Mouse (Mus musculus): ENCODE data around the gene Ksr2. TPM values are rescaled to one million over a fixed set of nuclear protein-coding genes. Genes with fewer than 3 reads are reported as not detected.
A peak's percentile ranks its signal among the peaks of the same experiment; 100 is the strongest.

Ksr2 gene
- polyA plus RNA-seq, 1 experiment from 2014 or later = 0.35 TPM

DNA sequence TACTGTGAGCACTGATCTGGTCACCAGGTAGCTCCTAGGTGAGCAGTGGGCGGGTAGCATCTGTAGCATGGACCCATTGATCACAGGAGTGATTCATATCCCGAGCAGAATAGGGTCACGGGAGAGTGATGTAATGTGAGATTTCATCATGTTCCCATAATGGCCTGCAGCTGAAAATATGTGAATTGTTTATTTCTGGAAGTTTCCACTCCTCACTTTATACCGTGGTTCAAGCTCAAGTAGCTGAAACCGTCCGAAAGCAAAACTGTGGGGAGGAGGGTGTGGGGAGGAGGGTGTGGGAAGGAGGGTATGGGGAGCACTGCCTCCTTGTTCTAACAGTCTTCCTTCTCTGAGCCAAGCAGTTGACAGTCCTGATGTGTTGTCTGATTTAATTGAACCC, 312.7 kb downstream of the Ksr2 start:
- no peaks in the 10 kb centered on the region for H3K4me1 ChIP-seq (ENCODE audit: control insufficient read depth, insufficient read depth, low read length)
- H3K36me3 ChIP-seq (replicated peaks; ENCODE audit: control insufficient read depth, insufficient read depth, low read depth, low read length) = no peaks in the 10 kb centered on the region
- ATAC-seq (replicated peaks; ENCODE audit: insufficient number of reproducible peaks, low FRiP score, low TSS enrichment, low read depth) = no peak
- no peak for DNase-seq (ENCODE audit: low spot score)
- no peak overlapping the region for H3K4me3 ChIP-seq (ENCODE audit: low read depth, low read length)
- H3K9ac ChIP-seq (replicated peaks; ENCODE audit: low read length) = no peak overlapping the region
- no peak overlapping the region for H3K4me2 ChIP-seq (ENCODE audit: low read depth, low read length)
- 65% methylated on average over 6 of the region's 6 CpGs for WGBS
- H3K27me3 ChIP-seq (ENCODE audit: control insufficient read depth, insufficient read depth, low read length) = no peaks in the 10 kb centered on the region
- H3K9me3 ChIP-seq (replicated peaks; ENCODE audit: control insufficient read depth, low read length) = no peaks in the 10 kb centered on the region
- H3K27ac ChIP-seq (replicated peaks; ENCODE audit: low read depth, low read length) = no peak overlapping the region

DNA sequence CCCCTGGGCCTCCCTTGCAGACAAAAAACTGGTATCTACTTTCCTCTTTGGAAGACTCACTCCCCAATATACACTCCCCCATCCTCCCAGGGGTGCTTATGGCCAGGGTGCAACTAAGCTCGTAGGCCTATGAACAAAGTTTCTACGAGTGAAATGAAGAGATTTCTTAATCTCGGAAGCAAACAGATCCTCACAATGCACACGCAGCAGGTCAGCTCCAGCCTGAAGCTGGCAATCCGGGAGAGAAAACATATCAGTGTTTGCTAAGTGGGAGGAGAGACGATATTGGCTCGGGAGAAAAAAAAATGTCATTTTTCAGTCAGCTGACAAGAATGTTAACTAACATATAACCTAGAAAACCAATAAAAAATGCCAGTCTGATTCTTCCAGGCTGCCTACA, 313.3 kb downstream of the Ksr2 start:
- 74% methylated on average over 7 of the region's 7 CpGs for WGBS
- Histone ChIP-seq H3K27me3 (ENCODE audit: control insufficient read depth, insufficient read depth, low read length) (no peaks in the 10 kb centered on the region), H3K4me1 (ENCODE audit: control insufficient read depth, insufficient read depth, low read length) (no peaks in the 10 kb centered on the region), H3K27ac (replicated peaks; ENCODE audit: low read depth, low read length) (no peak overlapping the region), H3K4me3 (ENCODE audit: low read depth, low read length) (no peak overlapping the region), H3K36me3 (replicated peaks; ENCODE audit: control insufficient read depth, insufficient read depth, low read depth, low read length) (no peaks in the 10 kb centered on the region), H3K9ac (replicated peaks; ENCODE audit: low read length) (no peak overlapping the region), H3K4me2 (ENCODE audit: low read depth, low read length) (no peak overlapping the region), H3K9me3 (replicated peaks; ENCODE audit: control insufficient read depth, low read length) (no peaks in the 10 kb centered on the region)
- DNase-seq (ENCODE audit: low spot score) (no peak), ATAC-seq (replicated peaks; ENCODE audit: insufficient number of reproducible peaks, low FRiP score, low TSS enrichment, low read depth) (no peak)

DNA sequence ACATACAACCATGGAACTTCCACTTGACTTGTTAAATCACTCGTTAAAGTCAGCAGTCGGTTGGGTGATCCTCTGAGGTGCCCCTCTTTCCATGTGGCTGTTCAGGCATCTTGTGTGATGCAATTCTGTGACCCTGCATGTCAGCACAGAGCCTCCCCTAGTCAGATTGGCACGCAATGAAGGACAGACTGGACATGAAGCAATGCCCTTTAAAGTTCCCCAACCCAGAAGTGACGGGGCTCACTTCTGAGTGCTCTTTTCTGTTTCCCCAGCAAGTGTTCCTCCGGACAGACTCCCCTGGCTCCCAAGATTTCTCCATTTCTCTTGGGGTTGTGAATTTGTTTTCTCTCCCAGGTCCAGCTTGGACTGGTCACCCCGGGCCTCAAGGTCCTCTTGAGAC, 317.5 kb downstream of the Ksr2 start:
- Histone ChIP-seq H3K9ac (replicated peaks; ENCODE audit: low read length) (no peak overlapping the region), H3K36me3 (replicated peaks; ENCODE audit: control insufficient read depth, insufficient read depth, low read depth, low read length) (no peaks in the 10 kb centered on the region), H3K27ac (replicated peaks; ENCODE audit: low read depth, low read length) (no peak overlapping the region), H3K4me2 (ENCODE audit: low read depth, low read length) (no peak overlapping the region), H3K27me3 (ENCODE audit: control insufficient read depth, insufficient read depth, low read length) (no peaks in the 10 kb centered on the region), H3K4me3 (ENCODE audit: low read depth, low read length) (no peak overlapping the region), H3K4me1 (ENCODE audit: control insufficient read depth, insufficient read depth, low read length) (no peaks in the 10 kb centered on the region), H3K9me3 (replicated peaks; ENCODE audit: control insufficient read depth, low read length) (no peaks in the 10 kb centered on the region)
- 64% methylated on average over 6 of the region's 6 CpGs for WGBS
- no peak for DNase-seq (ENCODE audit: low spot score)
- no peak for ATAC-seq (replicated peaks; ENCODE audit: insufficient number of reproducible peaks, low FRiP score, low TSS enrichment, low read depth)

DNA sequence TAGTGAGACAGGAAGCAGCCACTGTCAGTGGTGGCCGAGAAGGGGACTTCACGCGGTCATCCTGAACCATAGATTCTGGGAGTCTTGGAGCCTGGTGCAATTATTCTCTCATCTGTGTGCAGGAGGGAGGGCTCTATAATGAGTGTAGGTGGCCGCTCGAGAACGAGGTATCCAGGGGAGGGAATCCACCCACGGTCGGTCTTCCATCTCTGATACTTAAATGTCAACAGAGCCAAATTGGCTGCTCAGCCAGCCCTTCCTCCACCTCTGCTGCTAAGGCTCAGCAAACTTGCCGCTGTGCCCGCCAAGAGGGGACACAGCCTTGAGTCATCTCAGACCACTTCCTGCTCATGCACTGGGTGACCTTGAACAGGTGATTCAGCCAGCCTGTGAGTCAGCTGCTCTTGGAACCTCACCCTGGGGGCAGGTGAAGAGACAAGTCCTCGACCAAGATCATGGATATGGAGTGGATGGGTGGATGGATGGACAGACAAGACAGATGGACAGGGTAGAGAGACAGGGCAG, 330.9 kb downstream of the Ksr2 start:
- WGBS = 85% methylated on average over 11 of the region's 11 CpGs
- no peak overlapping the region for H3K9ac ChIP-seq (replicated peaks; ENCODE audit: low read length)

DNA sequence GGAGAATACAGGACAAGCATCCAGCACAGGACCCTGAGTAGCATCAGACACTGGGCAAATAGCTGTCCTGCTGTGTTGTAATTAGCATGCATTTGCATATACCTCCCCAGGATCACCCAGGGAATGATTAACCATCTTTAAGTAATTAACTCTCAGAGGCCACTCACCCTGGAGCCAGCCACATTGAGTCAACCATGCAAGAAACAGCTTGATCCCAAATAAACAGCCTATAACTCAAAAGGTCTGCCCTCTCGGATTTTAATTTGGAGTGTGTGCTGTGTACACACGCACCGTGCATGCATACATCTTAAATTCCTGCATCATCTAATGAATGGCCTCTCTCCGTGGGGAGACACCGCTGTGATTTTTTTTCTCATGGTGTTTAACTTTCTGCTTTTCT, 335.6 kb downstream of the Ksr2 start:
- Histone ChIP-seq H3K9me3 (replicated peaks; ENCODE audit: control insufficient read depth, low read length) (no peaks in the 10 kb centered on the region), H3K4me3 (ENCODE audit: low read depth, low read length) (no peak overlapping the region), H3K9ac (replicated peaks; ENCODE audit: low read length) (no peak overlapping the region), H3K27me3 (ENCODE audit: control insufficient read depth, insufficient read depth, low read length) (no peaks in the 10 kb centered on the region), H3K27ac (replicated peaks; ENCODE audit: low read depth, low read length) (no peak overlapping the region), H3K4me1 (ENCODE audit: control insufficient read depth, insufficient read depth, low read length) (no peaks in the 10 kb centered on the region), H3K36me3 (replicated peaks; ENCODE audit: control insufficient read depth, insufficient read depth, low read depth, low read length) (no peaks in the 10 kb centered on the region), H3K4me2 (ENCODE audit: low read depth, low read length) (no peak overlapping the region)
- no peak for DNase-seq (ENCODE audit: low spot score)
- 22% methylated on average over 5 of the region's 5 CpGs for WGBS
- no peak for ATAC-seq (replicated peaks; ENCODE audit: insufficient number of reproducible peaks, low FRiP score, low TSS enrichment, low read depth)

More for the DNA sequence above, 330.9 kb downstream of the Ksr2 start:
- no peak overlapping the region for H3K4me3 ChIP-seq (ENCODE audit: low read depth, low read length)
- no peaks in the 10 kb centered on the region for H3K9me3 ChIP-seq (replicated peaks; ENCODE audit: control insufficient read depth, low read length)
- no peaks in the 10 kb centered on the region for H3K36me3 ChIP-seq (replicated peaks; ENCODE audit: control insufficient read depth, insufficient read depth, low read depth, low read length)
- H3K4me1 ChIP-seq (ENCODE audit: control insufficient read depth, insufficient read depth, low read length) = no peaks in the 10 kb centered on the region
- ATAC-seq (replicated peaks; ENCODE audit: insufficient number of reproducible peaks, low FRiP score, low TSS enrichment, low read depth) (no peak), DNase-seq (ENCODE audit: low spot score) (no peak)
- no peaks in the 10 kb centered on the region for H3K27me3 ChIP-seq (ENCODE audit: control insufficient read depth, insufficient read depth, low read length)
- H3K4me2 ChIP-seq (ENCODE audit: low read depth, low read length) = no peak overlapping the region
- H3K27ac ChIP-seq (replicated peaks; ENCODE audit: low read depth, low read length) = no peak overlapping the region

DNA sequence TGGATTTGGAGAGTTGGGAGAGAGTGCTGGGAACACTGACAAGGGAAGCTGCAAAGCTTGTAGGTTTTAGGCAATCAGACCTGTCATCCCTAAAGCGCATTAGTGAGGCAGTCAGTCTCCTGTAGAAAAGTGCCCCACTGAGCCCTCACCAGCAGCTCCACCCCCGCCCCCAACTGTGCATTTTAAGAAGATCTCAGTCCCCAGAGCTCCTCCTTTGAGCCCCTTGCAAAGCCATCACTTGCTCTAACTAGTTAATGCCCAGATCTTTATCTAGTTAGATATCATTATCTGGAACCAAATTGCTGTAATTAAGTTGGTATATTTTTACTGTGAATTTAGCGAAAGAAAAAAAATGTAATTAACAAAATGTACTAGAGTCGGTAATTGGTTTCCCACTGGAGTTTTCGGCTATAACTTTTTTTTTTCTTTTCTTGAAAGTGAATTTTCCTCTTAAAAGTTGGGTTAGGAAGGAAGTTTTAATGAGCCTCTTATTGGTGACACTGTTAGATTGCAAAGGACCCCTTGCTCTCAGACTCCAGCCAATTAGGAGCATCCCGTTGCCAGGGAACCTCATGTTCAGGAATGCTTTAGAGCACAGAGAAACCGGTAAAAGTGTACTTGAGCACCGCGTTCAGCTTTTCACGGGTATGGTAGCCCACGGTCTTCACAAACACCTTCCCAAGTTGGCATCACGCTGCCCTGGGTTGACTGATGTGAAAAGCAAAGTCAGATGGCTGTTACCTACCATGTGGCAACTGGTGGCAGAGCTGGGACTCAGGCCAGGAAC, 344.1 kb downstream of the Ksr2 start:
- no peak overlapping the region for H3K4me3 ChIP-seq (ENCODE audit: low read depth, low read length)
- H3K9ac ChIP-seq (replicated peaks; ENCODE audit: low read length) = no peak overlapping the region
- H3K9me3 ChIP-seq (replicated peaks; ENCODE audit: control insufficient read depth, low read length) = no peaks in the 10 kb centered on the region
- H3K4me2 ChIP-seq (ENCODE audit: low read depth, low read length) = no peak overlapping the region
- 38% methylated on average over 12 of the region's 12 CpGs for WGBS
- no peak overlapping the region for H3K27ac ChIP-seq (replicated peaks; ENCODE audit: low read depth, low read length)
- no peaks in the 10 kb centered on the region for H3K4me1 ChIP-seq (ENCODE audit: control insufficient read depth, insufficient read depth, low read length)
- no peaks in the 10 kb centered on the region for H3K36me3 ChIP-seq (replicated peaks; ENCODE audit: control insufficient read depth, insufficient read depth, low read depth, low read length)
- no peak for ATAC-seq (replicated peaks; ENCODE audit: insufficient number of reproducible peaks, low FRiP score, low TSS enrichment, low read depth)
- peak; percentile 25 for DNase-seq (ENCODE audit: low spot score)
- no peaks in the 10 kb centered on the region for H3K27me3 ChIP-seq (ENCODE audit: control insufficient read depth, insufficient read depth, low read length)

DNA sequence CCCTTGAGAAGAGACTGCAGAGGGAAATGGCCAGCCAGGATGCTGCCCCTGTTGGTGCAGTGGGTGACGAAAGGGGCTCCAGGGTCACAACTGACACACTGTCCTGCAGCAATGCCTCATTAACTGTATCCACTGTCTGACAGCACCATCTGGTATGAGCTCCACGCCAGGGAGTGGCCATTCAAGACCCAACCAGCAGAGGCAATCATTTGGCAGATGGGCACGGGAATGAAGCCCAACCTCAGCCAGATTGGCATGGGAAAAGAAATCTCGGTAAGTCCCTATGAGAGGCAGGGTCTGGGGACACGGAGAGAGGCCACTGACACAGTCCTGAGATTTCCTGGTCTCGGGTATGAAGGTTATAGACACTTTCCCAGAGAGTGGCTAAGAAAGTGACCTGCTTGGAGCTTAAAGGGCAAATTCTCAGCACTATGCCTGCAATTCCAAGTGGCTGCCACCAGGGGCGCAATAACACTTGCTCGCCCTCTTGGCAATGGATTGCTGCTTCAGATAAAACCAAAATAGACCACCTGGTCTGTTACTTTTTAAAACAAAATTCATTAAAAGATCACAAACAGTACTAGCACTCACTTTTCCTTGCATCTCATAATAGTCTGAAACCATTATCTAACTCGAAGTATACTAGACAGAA, 347.5 kb downstream of the Ksr2 start:
- H3K4me2 ChIP-seq (ENCODE audit: low read depth, low read length) = no peak overlapping the region
- H3K27ac ChIP-seq (replicated peaks; ENCODE audit: low read depth, low read length) = no peak overlapping the region
- no peak overlapping the region for H3K9ac ChIP-seq (replicated peaks; ENCODE audit: low read length)
- no peaks in the 10 kb centered on the region for H3K27me3 ChIP-seq (ENCODE audit: control insufficient read depth, insufficient read depth, low read length)
- no peak for DNase-seq (ENCODE audit: low spot score)
- H3K9me3 ChIP-seq (replicated peaks; ENCODE audit: control insufficient read depth, low read length) = no peaks in the 10 kb centered on the region
- no peak overlapping the region for H3K4me3 ChIP-seq (ENCODE audit: low read depth, low read length)
- no peak for ATAC-seq (replicated peaks; ENCODE audit: insufficient number of reproducible peaks, low FRiP score, low TSS enrichment, low read depth)
- H3K36me3 ChIP-seq (replicated peaks; ENCODE audit: control insufficient read depth, insufficient read depth, low read depth, low read length) = no peaks in the 10 kb centered on the region
- H3K4me1 ChIP-seq (ENCODE audit: control insufficient read depth, insufficient read depth, low read length) = no peaks in the 10 kb centered on the region
- WGBS = 74% methylated on average over 9 of the region's 9 CpGs

DNA sequence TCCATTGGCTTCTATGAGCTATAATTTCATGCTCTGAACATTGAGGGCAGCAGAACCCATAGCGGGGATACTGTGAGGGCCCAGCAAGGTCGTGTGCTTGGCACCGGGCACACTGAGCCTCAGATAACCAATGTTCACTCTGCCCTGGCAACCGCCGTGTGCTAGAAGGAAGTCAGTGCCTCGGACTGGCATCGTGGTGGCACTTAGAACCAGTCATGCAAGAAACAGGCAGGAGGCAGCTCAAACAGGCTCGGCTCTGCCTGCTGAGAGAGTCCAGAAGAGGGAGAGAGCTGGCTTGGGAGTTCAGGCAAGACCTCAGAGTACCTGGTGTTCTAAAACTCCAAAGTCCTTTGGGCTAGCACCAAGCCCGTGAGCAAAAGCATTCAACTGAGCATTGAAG, 350.7 kb downstream of the Ksr2 start:
- H3K36me3 ChIP-seq (replicated peaks; ENCODE audit: control insufficient read depth, insufficient read depth, low read depth, low read length) = no peaks in the 10 kb centered on the region
- H3K9me3 ChIP-seq (replicated peaks; ENCODE audit: control insufficient read depth, low read length) = no peaks in the 10 kb centered on the region
- 83% methylated on average over 9 of the region's 9 CpGs for WGBS
- no peak for DNase-seq (ENCODE audit: low spot score)
- H3K4me3 ChIP-seq (ENCODE audit: low read depth, low read length) = no peak overlapping the region
- no peak overlapping the region for H3K27ac ChIP-seq (replicated peaks; ENCODE audit: low read depth, low read length)
- ATAC-seq (replicated peaks; ENCODE audit: insufficient number of reproducible peaks, low FRiP score, low TSS enrichment, low read depth) = no peak
- no peak overlapping the region for H3K4me2 ChIP-seq (ENCODE audit: low read depth, low read length)
- no peaks in the 10 kb centered on the region for H3K27me3 ChIP-seq (ENCODE audit: control insufficient read depth, insufficient read depth, low read length)
- H3K9ac ChIP-seq (replicated peaks; ENCODE audit: low read length) = no peak overlapping the region
- H3K4me1 ChIP-seq (ENCODE audit: control insufficient read depth, insufficient read depth, low read length) = no peaks in the 10 kb centered on the region

Measured in embryonic facial prominence, embryonic 11.5 days (tissue).